ENCODE assay signal across 11 mouse cellular contexts in genomic region chr7:4124856-4125255, GRCm38 (mm10). TPM values are rescaled to one million over a fixed set of nuclear protein-coding genes. Genes with fewer than 3 reads are reported as not detected.
DNase-seq lines count a peak whose midpoint lies in the region; ATAC-seq and TF ChIP-seq lines count a peak whose summit lies in the region.
"Had no signal": no experiment of that assay in that cellular context is flagged by ENCODE, and none has a peak within 500 bp of the region (broad histone marks: within the 10 kb centered on the region; RNA-seq: fewer than 3 reads in every experiment).

No protein-coding gene starts in this region.

- peak overlapping the region; percentile 29 for H3K4me2 ChIP-seq in intestine, embryonic 14.5 days (ENCODE audit: low read length)
- H3K4me2 ChIP-seq in intestine, postnatal 0 days (replicated peaks; ENCODE audit: low read depth) = no peak overlapping the region
- H3K4me2 ChIP-seq in embryonic facial prominence, embryonic 12.5 days (replicated peaks) = peak overlapping the region; percentile 44
- H3K4me2 ChIP-seq in hindbrain, embryonic 14.5 days (replicated peaks) = peak overlapping the region; percentile 68
- H3K4me2 ChIP-seq in midbrain, embryonic 16.5 days (ENCODE audit: low read length) = peak overlapping the region; percentile 54
- H3K4me2 ChIP-seq: liver, embryonic 12.5 days had no signal

- no peak for TF ChIP-seq CTCF in intestine, postnatal 0 days (IDR thresholded peaks at IDR 0.05; ENCODE audit: low read depth)

- DNase-seq in intestine, embryonic 14.5 days (ENCODE audit: low spot score) = no peak
- DNase-seq in hindbrain, embryonic 14.5 days (ENCODE audit: low spot score) = no peak
- DNase-seq in layer of hippocampus, postnatal 14 days (ENCODE audit: low spot score in 2 of 2) = no peak
- DNase-seq in urinary bladder, postnatal 14 days (ENCODE audit: low spot score) = no peak
- DNase-seq in frontal cortex, postnatal 10 days (ENCODE audit: low spot score in 2 of 2) = no peak

- H3K36me3 ChIP-seq in intestine, embryonic 14.5 days (ENCODE audit: control insufficient read depth, insufficient read depth, low read length) = no peaks in the 10 kb centered on the region
- no peaks in the 10 kb centered on the region for H3K36me3 ChIP-seq in intestine, postnatal 0 days (ENCODE audit: control insufficient read depth, insufficient read depth)
- no peaks in the 10 kb centered on the region for H3K36me3 ChIP-seq in embryonic facial prominence, embryonic 12.5 days
- peaks cover 15% of the 10 kb centered on the region; the same call in 1 of the 2 replicates for H3K36me3 ChIP-seq in hindbrain, embryonic 14.5 days (replicated peaks; ENCODE audit: control insufficient read depth, insufficient read depth)
- H3K36me3 ChIP-seq in midbrain, embryonic 16.5 days (ENCODE audit: control insufficient read depth, insufficient read depth, low read length) = no peaks in the 10 kb centered on the region
- H3K36me3 ChIP-seq: liver, embryonic 12.5 days had no signal

- 18% methylated on average over 5 of the region's 5 CpGs for WGBS in intestine, embryonic 14.5 days
- 32% methylated on average over 5 of the region's 5 CpGs for WGBS in intestine, postnatal 0 days
- 13% methylated on average over 5 of the region's 5 CpGs for whole genome bisulfite sequencing in embryonic facial prominence, embryonic 12.5 days
- WGBS in hindbrain, embryonic 14.5 days = 13% methylated on average over 5 of the region's 5 CpGs
- WGBS in midbrain, embryonic 16.5 days = 7% methylated on average over 5 of the region's 5 CpGs

- no peaks in the 10 kb centered on the region for H3K9me3 ChIP-seq in intestine, embryonic 14.5 days (ENCODE audit: control insufficient read depth, low read length)
- H3K9me3 ChIP-seq in intestine, postnatal 0 days (ENCODE audit: control insufficient read depth) = no peaks in the 10 kb centered on the region
- H3K9me3 ChIP-seq in embryonic facial prominence, embryonic 12.5 days = no peaks in the 10 kb centered on the region
- no peaks in the 10 kb centered on the region for H3K9me3 ChIP-seq in hindbrain, embryonic 14.5 days (ENCODE audit: control insufficient read depth, low read length)
- H3K9me3 ChIP-seq in midbrain, embryonic 16.5 days (replicated peaks; ENCODE audit: control insufficient read depth, low read length, poor library complexity, severe bottlenecking) = no peaks in the 10 kb centered on the region
- H3K9me3 ChIP-seq: liver, embryonic 12.5 days had no signal

- H3K27me3 ChIP-seq in intestine, embryonic 14.5 days (replicated peaks; ENCODE audit: control insufficient read depth, insufficient read depth, low read length) = peaks cover 19% of the 10 kb centered on the region
- peaks cover 2% of the 10 kb centered on the region for H3K27me3 ChIP-seq in intestine, postnatal 0 days (replicated peaks; ENCODE audit: control insufficient read depth, insufficient read depth, low read length)
- H3K27me3 ChIP-seq in embryonic facial prominence, embryonic 12.5 days = peaks cover 15% of the 10 kb centered on the region
- no peaks in the 10 kb centered on the region for H3K27me3 ChIP-seq in hindbrain, embryonic 14.5 days (ENCODE audit: control insufficient read depth, insufficient read depth, low read length)
- H3K27me3 ChIP-seq in midbrain, embryonic 16.5 days (ENCODE audit: control insufficient read depth, insufficient read depth, low read depth, low read length) = no peaks in the 10 kb centered on the region

- no peak for ATAC-seq in intestine, embryonic 14.5 days (replicated peaks; ENCODE audit: low FRiP score, low TSS enrichment, low read depth)
- ATAC-seq in intestine, postnatal 0 days = no peak
- no peak for ATAC-seq in embryonic facial prominence, embryonic 12.5 days (ENCODE audit: insufficient number of reproducible peaks, insufficient read depth, low FRiP score, low TSS enrichment)
- no peak for ATAC-seq in hindbrain, embryonic 14.5 days (ENCODE audit: low FRiP score)
- ATAC-seq in midbrain, embryonic 16.5 days = peak; percentile 7

- no peak overlapping the region for H3K9ac ChIP-seq in intestine, embryonic 14.5 days (ENCODE audit: low read length)
- no peak overlapping the region for H3K9ac ChIP-seq in intestine, postnatal 0 days (ENCODE audit: low read depth, low read length)
- H3K9ac ChIP-seq in embryonic facial prominence, embryonic 12.5 days = no peak overlapping the region
- peak overlapping the region; percentile 45 for H3K9ac ChIP-seq in hindbrain, embryonic 14.5 days
- H3K9ac ChIP-seq in midbrain, embryonic 16.5 days (ENCODE audit: low read depth, low read length) = peak overlapping the region; percentile 28; the same call in 1 of the 2 replicates
- H3K9ac ChIP-seq: liver, embryonic 12.5 days had no signal

- no peaks in the 10 kb centered on the region for H3K4me1 ChIP-seq in intestine, embryonic 14.5 days (replicated peaks; ENCODE audit: control insufficient read depth, insufficient read depth, low read length)
- H3K4me1 ChIP-seq in intestine, postnatal 0 days (replicated peaks; ENCODE audit: control insufficient read depth, insufficient read depth, low read length) = no peaks in the 10 kb centered on the region
- H3K4me1 ChIP-seq in embryonic facial prominence, embryonic 12.5 days = peaks cover 13% of the 10 kb centered on the region
- H3K4me1 ChIP-seq in hindbrain, embryonic 14.5 days (replicated peaks; ENCODE audit: control insufficient read depth, insufficient read depth, low read length) = peaks cover 39% of the 10 kb centered on the region
- peaks cover 36% of the 10 kb centered on the region for H3K4me1 ChIP-seq in midbrain, embryonic 16.5 days (ENCODE audit: control insufficient read depth, insufficient read depth, low read length)

- H3K27ac ChIP-seq in intestine, embryonic 14.5 days (ENCODE audit: low read depth) = no peak overlapping the region
- no peak overlapping the region; the same call in 1 of the 2 replicates for H3K27ac ChIP-seq in intestine, postnatal 0 days (ENCODE audit: low read depth, low read length)
- H3K27ac ChIP-seq in embryonic facial prominence, embryonic 12.5 days = no peak overlapping the region; the same call in 1 of the 2 replicates
- H3K27ac ChIP-seq in hindbrain, embryonic 14.5 days = peak overlapping the region; percentile 91
- H3K27ac ChIP-seq in midbrain, embryonic 16.5 days (ENCODE audit: low read length) = peak overlapping the region; percentile 90
- H3K27ac ChIP-seq: kidney, postnatal 0 days; liver, embryonic 12.5 days had no signal

- no peak overlapping the region for H3K4me3 ChIP-seq in intestine, embryonic 14.5 days (ENCODE audit: low read depth, low read length)
- H3K4me3 ChIP-seq in intestine, postnatal 0 days (ENCODE audit: low read depth, low read length) = no peak overlapping the region
- no peak overlapping the region for H3K4me3 ChIP-seq in embryonic facial prominence, embryonic 12.5 days
- peak overlapping the region; percentile 29 for H3K4me3 ChIP-seq in hindbrain, embryonic 14.5 days (replicated peaks; ENCODE audit: low read length)
- H3K4me3 ChIP-seq in midbrain, embryonic 16.5 days (ENCODE audit: low read depth, low read length) = peak overlapping the region; percentile 30; the same call in 1 of the 2 replicates
- H3K4me3 ChIP-seq: liver, embryonic 12.5 days had no signal

RNA-seq across cellular contexts. Expression of gene Ttyh1, which starts 5.6 kb away (rescaled TPM):
- 5.2 and 7.1 TPM in 2 replicates for polyA plus RNA-seq in intestine, embryonic 14.5 days (2014; fragmentation: Nextera tagmentation; extraction: Ambion mirVana)
- polyA plus RNA-seq in intestine, postnatal 0 days (2015; fragmentation: Nextera tagmentation; extraction: Ambion mirVana) = 2.6 and 3.7 TPM in 2 replicates
- 10.8 and 16.3 TPM in 2 replicates for polyA plus RNA-seq in embryonic facial prominence, embryonic 12.5 days (2016; fragmentation: Nextera tagmentation; extraction: Ambion mirVana)
- polyA plus RNA-seq in hindbrain, embryonic 14.5 days (2014; fragmentation: Nextera tagmentation; extraction: Ambion mirVana) = 148 and 151 TPM in 2 replicates
- polyA plus RNA-seq in midbrain, embryonic 16.5 days (2015; fragmentation: Nextera tagmentation; extraction: Ambion mirVana) = 122 and 158 TPM in 2 replicates
- total RNA-seq in layer of hippocampus, postnatal 14 days (2021) = 100 to 1,000 TPM; 671 to 757 TPM
- total RNA-seq: megakaryocyte, adult 5-6 weeks had no signal

RNA-seq across cellular contexts. Expression of gene Leng8, which starts 12.0 kb away (rescaled TPM):
- 48.2 and 51.4 TPM in 2 replicates for polyA plus RNA-seq in intestine, embryonic 14.5 days (2014; fragmentation: Nextera tagmentation; extraction: Ambion mirVana)
- 13.8 and 15.2 TPM in 2 replicates for polyA plus RNA-seq in intestine, postnatal 0 days (2015; fragmentation: Nextera tagmentation; extraction: Ambion mirVana)
- 80.6 and 80.7 TPM in 2 replicates for polyA plus RNA-seq in embryonic facial prominence, embryonic 12.5 days (2016; fragmentation: Nextera tagmentation; extraction: Ambion mirVana)
- polyA plus RNA-seq in hindbrain, embryonic 14.5 days (2014; fragmentation: Nextera tagmentation; extraction: Ambion mirVana) = 65.3 and 66.7 TPM in 2 replicates
- 81.8 and 83.3 TPM in 2 replicates for polyA plus RNA-seq in midbrain, embryonic 16.5 days (2015; fragmentation: Nextera tagmentation; extraction: Ambion mirVana)
- 100 to 1,000 TPM; 157 to 196 TPM for total RNA-seq in layer of hippocampus, postnatal 14 days (2021)

RNA-seq across cellular contexts. Expression of gene Leng9, which starts 25.3 kb away (rescaled TPM):
- polyA plus RNA-seq in intestine, embryonic 14.5 days (2014; fragmentation: Nextera tagmentation; extraction: Ambion mirVana) = 2.4 and 2.7 TPM in 2 replicates
- polyA plus RNA-seq in intestine, postnatal 0 days (2015; fragmentation: Nextera tagmentation; extraction: Ambion mirVana) = 14.1 and 16.0 TPM in 2 replicates
- 2.8 and 4.0 TPM in 2 replicates for polyA plus RNA-seq in embryonic facial prominence, embryonic 12.5 days (2016; fragmentation: Nextera tagmentation; extraction: Ambion mirVana)
- 3.1 and 3.7 TPM in 2 replicates for polyA plus RNA-seq in hindbrain, embryonic 14.5 days (2014; fragmentation: Nextera tagmentation; extraction: Ambion mirVana)
- 4.9 and 5.3 TPM in 2 replicates for polyA plus RNA-seq in midbrain, embryonic 16.5 days (2015; fragmentation: Nextera tagmentation; extraction: Ambion mirVana)
- total RNA-seq in layer of hippocampus, postnatal 14 days (2021) = 1 to 10 TPM; 5.2 to 6.2 TPM

RNA-seq across cellular contexts. Expression of gene Cdc42ep5, which starts 39.8 kb away (rescaled TPM):
- polyA plus RNA-seq in intestine, embryonic 14.5 days (2014; fragmentation: Nextera tagmentation; extraction: Ambion mirVana) = 58.5 and 62.4 TPM in 2 replicates
- polyA plus RNA-seq in intestine, postnatal 0 days (2015; fragmentation: Nextera tagmentation; extraction: Ambion mirVana) = 120 and 126 TPM in 2 replicates
- 54.8 and 59.5 TPM in 2 replicates for polyA plus RNA-seq in embryonic facial prominence, embryonic 12.5 days (2016; fragmentation: Nextera tagmentation; extraction: Ambion mirVana)
- polyA plus RNA-seq in hindbrain, embryonic 14.5 days (2014; fragmentation: Nextera tagmentation; extraction: Ambion mirVana) = 7.0 and 7.2 TPM in 2 replicates
- polyA plus RNA-seq in midbrain, embryonic 16.5 days (2015; fragmentation: Nextera tagmentation; extraction: Ambion mirVana) = 4.7 and 5.1 TPM in 2 replicates
- 1 to 10 TPM; 1.1 to 1.4 TPM for total RNA-seq in layer of hippocampus, postnatal 14 days (2021)
- total RNA-seq: megakaryocyte, adult 5-6 weeks had no signal

Comparison
In these comparisons a context has a peak if more than half of its experiments do, and no peak if none do; other contexts are left out.
1. H3K27ac ChIP-seq: peak in hindbrain, embryonic 14.5 days (single experiment) and midbrain, embryonic 16.5 days (single experiment); none in intestine, embryonic 14.5 days (single experiment), intestine, postnatal 0 days (single experiment) and embryonic facial prominence, embryonic 12.5 days (single experiment).
2. H3K4me3 ChIP-seq: peak in hindbrain, embryonic 14.5 days (single experiment) and midbrain, embryonic 16.5 days (single experiment); none in intestine, embryonic 14.5 days (single experiment), intestine, postnatal 0 days (single experiment) and embryonic facial prominence, embryonic 12.5 days (single experiment).
3. H3K9ac ChIP-seq: peak in hindbrain, embryonic 14.5 days (single experiment) and midbrain, embryonic 16.5 days (single experiment); none in intestine, embryonic 14.5 days (single experiment), intestine, postnatal 0 days (single experiment) and embryonic facial prominence, embryonic 12.5 days (single experiment).